Mouse (Mus musculus) small intestine, adult 2 months (tissue): ENCODE results near the gene Rph3a. TPM values are rescaled to one million over a fixed set of nuclear protein-coding genes. Genes with fewer than 3 reads are reported as not detected.
A peak's percentile ranks its signal among the peaks of the same experiment; 100 is the strongest.
"Not testable (repeated sequence)": the region's sequence is repeated elsewhere in the genome, so short reads cannot be mapped to it uniquely, and the experiment has no call there.

Source experiments
- H3K27ac ChIP-seq: fragments of 200-500 bp; 2 replicates; pipeline ENCODE4 v1.5.1; 2012; ENCODE audit warnings: low read depth, low read length, control low read depth, inconsistent platforms; ENCODE audit not compliant: insufficient read depth
- H3K27me3 ChIP-seq: fragments of 200-500 bp; 2 replicates; pipeline ENCODE4 v1.6.1; 2012; ENCODE audit warnings: mild to moderate bottlenecking, moderate library complexity, low read length, inconsistent platforms; ENCODE audit not compliant: control insufficient read depth, insufficient read depth
- H3K36me3 ChIP-seq: fragments of 200-500 bp; 2 replicates; pipeline ENCODE4 v1.6.1; 2012; ENCODE audit warnings: mild to moderate bottlenecking, low read length, control low read depth, inconsistent platforms; ENCODE audit not compliant: control insufficient read depth, insufficient read depth
- H3K4me1 ChIP-seq: fragments of 200-500 bp; 2 replicates; pipeline ENCODE4 v1.6.1; 2012; ENCODE audit warnings: low read length, inconsistent platforms, mixed read lengths; ENCODE audit not compliant: control insufficient read depth, insufficient read depth, insufficient read length
- H3K4me3 ChIP-seq: fragments of 200-500 bp; 2 replicates; pipeline ENCODE4 v1.5.1; 2012; ENCODE audit warnings: low read depth, mild to moderate bottlenecking, control low read depth, inconsistent platforms, low read length, moderate library complexity
- CTCF ChIP-seq: fragments of 200-500 bp; IDR thresholded peaks from 2 replicates; pipeline ENCODE4 v1.5.1; 2012; ENCODE audit warnings: low read depth, mild to moderate bottlenecking, control low read depth, inconsistent platforms, low read length, moderate library complexity, mixed read lengths; ENCODE audit not compliant: insufficient replicate concordance, insufficient read length; ENCODE audit errors: extremely low read depth
- POLR2A ChIP-seq: fragments of 200-500 bp; IDR thresholded peaks from 2 replicates; pipeline ENCODE4 v1.6.1; 2012; ENCODE audit warnings: low read depth, mild to moderate bottlenecking, control low read depth, inconsistent platforms, low read length, moderate library complexity
- WGBS: fragments of 180-500 bp; shearing (Covaris S2); methylation state at CpG from one replicate; pipeline ENCODE4 v1.1.7; 2018; 5-methylcytosine and 5-hydroxymethylcytosine counted together
- polyA plus RNA-seq: library from polyadenylated mRNA; depleted of rRNA; stranded (reverse); fragments of >200 nt; gene quantifications from 2 replicates; pipeline ENCODE4 v1.2.3, GENCODE M21; 2012

The Rph3a gene
- polyA plus RNA-seq, 1 experiment, result 0.35 TPM

GRCm38 (mm10) chr5:120927036-120927435 lies 82.9 kb downstream of the Rph3a start:
- Histone ChIP-seq H3K4me1 (peaks cover 11% of the 10 kb centered on the region; the same call in 1 of the 2 replicates), H3K27ac (no peak overlapping the region), H3K4me3 (no peak overlapping the region), H3K36me3 (no peaks in the 10 kb centered on the region), H3K27me3 (no peaks in the 10 kb centered on the region)
- 21% methylated on average over 1 of the region's 1 CpGs for whole genome bisulfite sequencing
- peak; percentile 47; the same call in 1 of the 2 replicates for TF ChIP-seq CTCF
- no peak for TF ChIP-seq POLR2A

- H3K36me3 ChIP-seq, H3K4me3 ChIP-seq, H3K27me3 ChIP-seq, H3K27ac ChIP-seq: not testable (repeated sequence)
- peaks cover 11% of the 10 kb centered on the region; the same call in 1 of the 2 replicates for H3K4me1 ChIP-seq
- WGBS, result 65% methylated on average over 2 of the region's 2 CpGs
These were observed 83.6 kb downstream of the Rph3a start for GRCm38 (mm10) chr5:120926311-120926710.

GRCm38 (mm10) chr5:120924520-120924919 lies 85.4 kb downstream of the Rph3a start:
- H3K4me3 ChIP-seq, H3K36me3 ChIP-seq, H3K27me3 ChIP-seq: not testable (repeated sequence)
- Histone ChIP-seq H3K27ac (peak overlapping the region; percentile 75), H3K4me1 (peaks cover 11% of the 10 kb centered on the region; the same call in 1 of the 2 replicates)
- 20% methylated on average over 4 of the region's 4 CpGs for WGBS

GRCm38 (mm10) chr5:120923969-120924368 lies 85.9 kb downstream of the Rph3a start:
- 21% methylated on average over 4 of the region's 4 CpGs for WGBS
- H3K4me1 ChIP-seq, result peaks cover 9% of the 10 kb centered on the region; the same call in 1 of the 2 replicates
- no peak for TF ChIP-seq CTCF
- no peak for TF ChIP-seq POLR2A
- no peaks in the 10 kb centered on the region for H3K36me3 ChIP-seq
- H3K4me3 ChIP-seq, result no peak overlapping the region
- peak overlapping the region; percentile 75 for H3K27ac ChIP-seq
- no peaks in the 10 kb centered on the region for H3K27me3 ChIP-seq

- Histone ChIP-seq H3K4me3 (no peak overlapping the region), H3K27ac (no peak overlapping the region), H3K27me3 (no peaks in the 10 kb centered on the region), H3K4me1 (peaks cover 9% of the 10 kb centered on the region; the same call in 1 of the 2 replicates), H3K36me3 (no peaks in the 10 kb centered on the region)
- 82% methylated on average over 3 of the region's 3 CpGs for WGBS
- TF ChIP-seq POLR2A, result no peak
These were observed 89.6 kb downstream of the Rph3a start for GRCm38 (mm10) chr5:120920296-120920695.

GRCm38 (mm10) chr5:120919156-120919935 lies 90.5 kb downstream of the Rph3a start:
- WGBS, result 68% methylated on average over 2 of the region's 2 CpGs
- not testable (repeated sequence) for H3K27me3 ChIP-seq, H3K27ac ChIP-seq, H3K36me3 ChIP-seq, H3K4me3 ChIP-seq, H3K4me1 ChIP-seq

GRCm38 (mm10) chr5:120914204-120914603 lies 95.7 kb downstream of the Rph3a start, which contains the start of gene Oas1d:
TSS of gene Oas1d (plus strand) at chr5:120914536.
- H3K27me3 ChIP-seq, H3K36me3 ChIP-seq, H3K4me1 ChIP-seq, H3K27ac ChIP-seq, H3K4me3 ChIP-seq: not testable (repeated sequence)
- WGBS, result 42% methylated on average over 8 of the region's 8 CpGs

- H3K27me3 ChIP-seq, result no peaks in the 10 kb centered on the region
- H3K4me3 ChIP-seq, result no peak overlapping the region
- no peaks in the 10 kb centered on the region for H3K4me1 ChIP-seq
- H3K36me3 ChIP-seq, result no peaks in the 10 kb centered on the region
- H3K27ac ChIP-seq, result no peak overlapping the region
- TF ChIP-seq CTCF, result no peak
- TF ChIP-seq POLR2A, result no peak
- WGBS, result 68% methylated on average over 7 of the region's 7 CpGs
These were observed 101.5 kb downstream of the Rph3a start for GRCm38 (mm10) chr5:120908196-120908920.

GRCm38 (mm10) chr5:120906791-120907733 lies 102.8 kb downstream of the Rph3a start, which contains the start of gene Oas1a:
TSS of gene Oas1a (minus strand) at chr5:120907521.
- not testable (repeated sequence) for H3K36me3 ChIP-seq, H3K4me1 ChIP-seq, H3K27me3 ChIP-seq
- H3K4me3 ChIP-seq, result peak within 1 kb of the TSS; percentile 65
- peak within 1 kb of the TSS; percentile 39; the same call in 1 of the 2 replicates for H3K27ac ChIP-seq
- 35% methylated on average over 9 of the region's 12 CpGs for WGBS
